Mouse (Mus musculus) ES-E14 (cell line): ENCODE measurements at regions not wholly inside any gene's neighbourhood (a gene's known extent, or its start where the extent isn't known, plus 50 kb on each side); places are given as distances from the start of the nearest gene placed in this dataset.

ENCODE experiments used
- HCFC1 ChIP-seq: IDR thresholded peaks from 2 replicates; pipeline ENCODE4 v1.6.1; 2012; ENCODE audit warnings: low read length, inconsistent platforms, borderline replicate concordance; ENCODE audit not compliant: insufficient read depth
- ZNF384 ChIP-seq: IDR thresholded peaks from 2 replicates; pipeline ENCODE4 v1.6.1; 2012; ENCODE audit warnings: low read depth, low read length, inconsistent platforms

DNA sequence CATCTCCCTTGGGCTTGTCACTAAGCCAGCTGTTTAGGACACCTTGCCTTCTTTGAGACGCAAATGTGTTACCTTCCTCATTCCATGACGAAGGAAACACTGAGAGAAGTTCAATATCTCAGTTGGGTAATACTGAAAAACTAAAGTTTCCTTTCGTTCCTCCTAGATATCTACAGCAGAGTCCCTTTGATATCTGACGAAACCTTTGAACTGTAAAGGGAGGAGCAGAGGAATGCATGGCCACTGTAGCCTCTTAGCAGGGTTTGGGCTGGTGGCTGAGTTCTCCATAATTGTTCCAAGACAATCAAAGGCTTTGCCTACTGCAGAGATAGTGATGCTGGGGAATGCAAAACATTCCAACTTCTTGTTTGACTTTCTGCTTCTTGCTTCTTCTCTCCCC is 243.5 kb upstream of the Shh start:
- no peak for TF ChIP-seq ZNF384
- TF ChIP-seq HCFC1 = no peak
